Mouse (Mus musculus) naive thymus-derived CD4-positive, alpha-beta T cell, adult 5 months (primary cell): ENCODE measurements around the gene Kirrel. TPM values are rescaled to one million over a fixed set of nuclear protein-coding genes. Genes with fewer than 3 reads are reported as not detected.

Experiments used
- polyA plus RNA-seq: library from polyadenylated mRNA; unstranded; fragments of 100-300 nt; shearing (Covaris generic); gene quantifications from one replicate; pipeline ENCODE4 v1.2.1, GENCODE M21; 2017

Gene Kirrel
- polyA plus RNA-seq, result not detected

DNA sequence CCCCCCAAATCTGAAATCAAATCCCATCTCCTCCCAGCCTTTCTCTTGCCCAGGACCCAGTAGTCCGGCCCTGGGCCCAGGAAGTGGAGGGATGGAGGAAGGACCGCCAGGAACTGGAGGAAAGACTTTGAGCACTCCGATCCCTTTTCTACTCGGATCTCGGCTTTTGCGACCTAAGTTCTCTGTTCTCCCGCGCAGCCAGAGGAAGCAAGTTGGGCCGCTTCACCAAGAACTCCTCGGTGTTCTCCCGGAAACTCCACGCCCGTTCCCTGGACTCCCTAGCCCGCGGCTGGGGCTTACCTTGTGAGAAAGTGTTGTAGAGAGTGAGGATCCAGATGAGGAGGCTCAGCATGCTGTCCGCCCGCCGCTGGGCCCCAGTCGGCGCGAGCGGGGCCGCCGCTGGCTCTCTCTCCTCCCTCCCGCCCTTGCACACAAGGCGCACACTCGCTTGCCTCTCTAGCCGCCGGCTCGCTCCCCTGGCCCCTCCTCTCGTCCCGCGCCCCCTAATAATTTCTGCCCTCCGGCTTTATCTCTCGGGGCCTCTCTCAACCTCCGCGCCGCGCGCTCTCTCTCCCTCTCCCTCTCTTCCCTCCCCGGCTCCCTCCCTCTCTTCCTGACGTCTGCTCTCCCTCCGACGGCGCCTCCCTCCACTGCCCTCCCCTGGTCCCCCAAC is at the start of gene Kirrel:
TSS of gene Kirrel (minus strand) at position 652 of the 673 bp plus-strand sequence.

Other genes with a start within 250 kb of the Kirrel start
- gene Cd1d1, start 175.3 kb downstream of the Kirrel start, polyA plus RNA-seq, result 100.0 TPM
- gene Fcrls, start 89.0 kb upstream of the Kirrel start, polyA plus RNA-seq, result not detected
- not detected for gene Cd5l, start 183.1 kb upstream of the Kirrel start, polyA plus RNA-seq
- gene Fcrl1, start 201.6 kb upstream of the Kirrel start, polyA plus RNA-seq, result 1.1 TPM